Mouse (Mus musculus): ENCODE results near the gene Plcb1. TPM values are rescaled to one million over a fixed set of nuclear protein-coding genes. Genes with fewer than 3 reads are reported as not detected.
"Not testable (repeated sequence)": the region's sequence is repeated elsewhere in the genome, so short reads cannot be mapped to it uniquely, and the experiment has no call there.

Gene Plcb1
- polyA plus RNA-seq, 1 experiment, result 2.1 TPM

DNA sequence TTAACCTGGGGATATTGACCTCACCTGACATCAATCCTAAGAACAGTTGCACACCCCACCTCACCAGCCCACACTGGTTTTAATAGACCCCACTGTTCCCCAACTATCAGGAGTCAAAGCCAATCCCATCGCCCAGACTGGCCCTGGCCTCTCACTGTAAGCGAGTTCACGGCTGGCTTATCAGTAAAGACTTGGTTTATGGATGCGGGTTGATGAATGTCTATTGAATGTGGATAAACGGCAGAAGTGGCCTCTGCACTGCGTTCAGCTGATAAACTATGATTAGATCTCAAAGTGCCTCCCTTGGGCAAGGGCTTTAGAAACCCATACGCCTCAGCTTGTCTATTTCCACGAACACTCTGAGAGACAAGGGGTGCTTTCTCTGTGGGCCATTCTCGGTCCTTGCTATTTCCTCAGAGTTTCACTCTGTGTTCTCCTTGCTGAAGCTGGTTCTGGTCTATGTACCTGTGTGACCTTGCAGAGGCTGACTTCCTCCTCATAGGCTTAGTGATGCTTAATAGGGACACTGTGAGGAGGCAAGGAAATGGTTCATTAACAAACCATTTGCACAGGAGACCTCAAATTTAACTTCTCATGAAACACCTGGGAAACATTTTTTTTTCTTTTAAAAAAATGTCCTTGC, 203.9 kb downstream of the Plcb1 start:
- TF ChIP-seq POLR2A (IDR thresholded peaks at IDR 0.05; ENCODE audit: low read depth, low read length) (no peak), CTCF (IDR thresholded peaks at IDR 0.05; ENCODE audit: extremely low read depth, insufficient read length, insufficient replicate concordance, low read depth, low read length) (no peak)
- Histone ChIP-seq H3K4me3 (ENCODE audit: low read depth, low read length) (no peak overlapping the region), H3K27ac (ENCODE audit: insufficient read depth, low read depth, low read length) (no peak overlapping the region), H3K27me3 (ENCODE audit: control insufficient read depth, insufficient read depth, low read length) (no peaks in the 10 kb centered on the region), H3K4me1 (ENCODE audit: control insufficient read depth, insufficient read depth, insufficient read length, low read length) (no peaks in the 10 kb centered on the region), H3K36me3 (ENCODE audit: control insufficient read depth, insufficient read depth, low read length) (no peaks in the 10 kb centered on the region)
- WGBS, result 23% methylated on average over 9 of the region's 9 CpGs

DNA sequence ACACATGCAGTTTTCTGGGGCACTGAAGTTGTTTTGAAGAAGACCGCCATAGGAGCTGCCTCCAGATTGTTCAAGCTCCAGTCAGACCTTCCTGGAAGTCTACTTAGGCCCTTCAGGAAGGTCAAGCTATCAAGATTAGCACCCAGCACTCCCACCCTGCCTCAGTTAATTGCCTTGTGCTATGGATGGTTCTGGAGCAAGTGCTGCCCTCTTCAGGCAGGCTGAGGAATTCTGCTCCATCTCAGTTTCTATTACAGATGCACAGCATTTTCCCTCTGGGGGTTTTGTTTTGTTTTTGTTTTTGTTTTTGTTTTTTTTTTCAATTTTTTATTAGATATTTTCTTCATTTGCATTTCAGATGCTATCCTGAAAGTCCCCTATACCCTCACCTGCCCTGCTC, 221.3 kb downstream of the Plcb1 start:
- 97% methylated on average over 1 of the region's 1 CpGs for WGBS
- no peak for TF ChIP-seq POLR2A (IDR thresholded peaks at IDR 0.05; ENCODE audit: low read depth, low read length)
- peak; percentile 60; the same call in 1 of the 2 replicates for TF ChIP-seq CTCF (IDR thresholded peaks at IDR 0.05; ENCODE audit: extremely low read depth, insufficient read length, insufficient replicate concordance, low read depth, low read length)

DNA sequence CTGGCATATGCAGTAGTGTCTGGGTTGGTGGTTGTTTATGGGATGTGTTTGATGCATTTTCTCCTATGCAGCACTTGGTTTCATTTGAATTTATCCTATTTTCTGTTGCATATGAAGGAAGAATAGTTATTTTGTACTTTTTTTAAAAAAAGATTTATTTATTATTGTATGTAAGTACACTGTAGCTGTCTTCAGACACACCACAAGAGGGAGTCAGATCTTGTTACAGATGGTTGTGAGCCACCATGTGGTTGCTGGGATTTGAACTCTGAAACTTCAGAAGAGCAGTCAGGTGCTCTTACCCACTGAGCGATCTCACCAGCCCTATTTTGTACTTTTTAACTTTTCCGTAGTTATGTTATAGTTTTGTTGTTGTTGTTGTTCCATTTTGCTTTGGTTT, 222.0 kb downstream of the Plcb1 start:
- not testable (repeated sequence) for H3K27me3 ChIP-seq (ENCODE audit: control insufficient read depth, insufficient read depth, low read length); H3K4me3 ChIP-seq (ENCODE audit: low read depth, low read length); H3K27ac ChIP-seq (ENCODE audit: insufficient read depth, low read depth, low read length); H3K36me3 ChIP-seq (ENCODE audit: control insufficient read depth, insufficient read depth, low read length); H3K4me1 ChIP-seq (ENCODE audit: control insufficient read depth, insufficient read depth, insufficient read length, low read length)
- 92% methylated on average over 2 of the region's 2 CpGs for WGBS

More for the DNA sequence above, 221.3 kb downstream of the Plcb1 start:
- no peaks in the 10 kb centered on the region for H3K36me3 ChIP-seq (ENCODE audit: control insufficient read depth, insufficient read depth, low read length)
- no peak overlapping the region for H3K27ac ChIP-seq (ENCODE audit: insufficient read depth, low read depth, low read length)
- no peak overlapping the region for H3K4me3 ChIP-seq (ENCODE audit: low read depth, low read length)
- no peaks in the 10 kb centered on the region for H3K27me3 ChIP-seq (ENCODE audit: control insufficient read depth, insufficient read depth, low read length)
- H3K4me1 ChIP-seq (ENCODE audit: control insufficient read depth, insufficient read depth, insufficient read length, low read length), result no peaks in the 10 kb centered on the region

DNA sequence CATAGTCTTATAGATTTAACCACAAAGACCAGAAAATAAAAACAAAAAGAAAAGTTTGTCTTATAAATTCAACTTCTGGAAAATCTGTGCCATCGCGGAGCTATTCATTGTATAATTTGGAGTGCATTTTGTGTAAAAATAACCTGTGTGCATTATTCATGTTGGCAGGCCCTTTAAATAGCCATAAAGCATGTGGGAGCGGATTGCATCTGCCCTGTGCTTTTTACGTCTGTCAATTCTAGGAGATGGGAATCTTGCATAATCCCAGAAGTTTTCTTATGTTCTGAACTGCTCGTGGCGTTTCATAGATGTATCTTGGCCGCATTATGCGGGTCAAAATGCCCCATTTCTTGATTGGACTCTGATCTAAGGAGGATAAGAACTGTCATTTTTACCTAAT, 224.5 kb downstream of the Plcb1 start:
- TF ChIP-seq POLR2A (IDR thresholded peaks at IDR 0.05; ENCODE audit: low read depth, low read length) (no peak), CTCF (IDR thresholded peaks at IDR 0.05; ENCODE audit: extremely low read depth, insufficient read length, insufficient replicate concordance, low read depth, low read length) (no peak)
- Histone ChIP-seq H3K4me3 (ENCODE audit: low read depth, low read length) (no peak overlapping the region), H3K27me3 (ENCODE audit: control insufficient read depth, insufficient read depth, low read length) (no peaks in the 10 kb centered on the region), H3K36me3 (ENCODE audit: control insufficient read depth, insufficient read depth, low read length) (no peaks in the 10 kb centered on the region), H3K4me1 (ENCODE audit: control insufficient read depth, insufficient read depth, insufficient read length, low read length) (no peaks in the 10 kb centered on the region), H3K27ac (ENCODE audit: insufficient read depth, low read depth, low read length) (no peak overlapping the region)
- WGBS, result 87% methylated on average over 8 of the region's 8 CpGs

DNA sequence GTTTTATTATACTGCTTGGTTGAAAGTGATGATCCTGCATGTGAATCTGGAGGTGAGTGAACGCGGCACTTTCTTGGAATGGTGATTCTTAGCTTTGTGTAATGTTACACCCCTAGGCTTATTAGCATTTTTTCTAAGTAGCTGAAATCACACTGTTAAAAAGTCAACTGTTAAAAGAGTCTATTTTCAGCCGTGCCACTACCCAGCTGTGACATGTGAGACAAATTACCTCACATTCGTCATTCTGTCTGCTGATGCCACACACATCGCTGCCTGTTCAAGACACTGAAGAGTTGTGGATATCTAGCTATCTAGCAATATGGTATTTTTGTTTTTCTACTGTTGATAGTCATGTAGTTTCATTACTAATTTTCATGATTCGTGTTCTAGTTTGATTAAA, 229.6 kb downstream of the Plcb1 start:
- Histone ChIP-seq H3K4me1 (ENCODE audit: control insufficient read depth, insufficient read depth, insufficient read length, low read length) (no peaks in the 10 kb centered on the region), H3K4me3 (ENCODE audit: low read depth, low read length) (no peak overlapping the region), H3K27me3 (ENCODE audit: control insufficient read depth, insufficient read depth, low read length) (no peaks in the 10 kb centered on the region), H3K36me3 (ENCODE audit: control insufficient read depth, insufficient read depth, low read length) (no peaks in the 10 kb centered on the region), H3K27ac (ENCODE audit: insufficient read depth, low read depth, low read length) (no peak overlapping the region)
- 69% methylated on average over 6 of the region's 6 CpGs for WGBS
- TF ChIP-seq POLR2A (IDR thresholded peaks at IDR 0.05; ENCODE audit: low read depth, low read length), result no peak
- TF ChIP-seq CTCF (IDR thresholded peaks at IDR 0.05; ENCODE audit: extremely low read depth, insufficient read length, insufficient replicate concordance, low read depth, low read length), result no peak

DNA sequence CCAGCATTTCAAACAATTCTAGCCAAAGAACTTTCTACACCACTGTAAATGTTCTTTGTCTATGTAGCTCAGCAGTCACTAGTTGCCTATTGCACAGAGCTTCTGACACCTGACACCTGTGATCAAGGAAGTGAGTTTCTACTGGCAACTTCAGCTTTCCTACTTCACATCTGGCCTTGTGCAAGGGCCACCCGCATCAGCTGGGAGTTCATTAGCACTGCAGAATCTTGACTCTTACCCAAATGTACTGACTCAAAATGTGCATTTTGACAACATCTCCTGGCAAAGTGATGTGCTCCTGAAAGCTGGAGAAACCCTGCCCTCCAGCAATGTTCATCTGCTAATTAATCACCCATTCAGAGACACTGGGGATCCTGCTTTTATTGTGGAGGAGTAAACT, 232.4 kb downstream of the Plcb1 start:
- no peak overlapping the region for H3K27ac ChIP-seq (ENCODE audit: insufficient read depth, low read depth, low read length)
- 67% methylated on average over 1 of the region's 1 CpGs for WGBS
- no peaks in the 10 kb centered on the region for H3K36me3 ChIP-seq (ENCODE audit: control insufficient read depth, insufficient read depth, low read length)
- TF ChIP-seq POLR2A (IDR thresholded peaks at IDR 0.05; ENCODE audit: low read depth, low read length), result no peak
- no peak for TF ChIP-seq CTCF (IDR thresholded peaks at IDR 0.05; ENCODE audit: extremely low read depth, insufficient read length, insufficient replicate concordance, low read depth, low read length)
- H3K4me1 ChIP-seq (ENCODE audit: control insufficient read depth, insufficient read depth, insufficient read length, low read length), result no peaks in the 10 kb centered on the region
- no peak overlapping the region for H3K4me3 ChIP-seq (ENCODE audit: low read depth, low read length)
- H3K27me3 ChIP-seq (ENCODE audit: control insufficient read depth, insufficient read depth, low read length), result no peaks in the 10 kb centered on the region

DNA sequence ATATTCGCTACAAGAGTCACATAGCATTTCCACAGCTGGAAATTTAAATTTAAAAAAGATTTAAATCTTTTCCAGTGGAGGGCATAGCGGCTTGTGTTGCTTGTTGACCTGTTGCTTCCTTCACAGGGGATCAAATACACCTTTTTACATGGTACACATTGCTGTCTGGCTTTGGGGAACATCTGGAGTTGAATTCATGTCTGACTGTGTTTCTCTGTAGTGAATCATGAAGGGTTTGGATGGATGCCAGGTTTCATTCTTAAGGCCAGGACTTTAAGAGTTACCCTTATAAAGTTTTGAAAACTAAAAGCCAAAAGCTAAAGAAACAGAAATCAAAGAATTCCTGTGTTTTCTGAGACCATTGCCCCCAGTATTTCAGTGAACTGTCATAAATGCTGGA, 232.8 kb downstream of the Plcb1 start:
- H3K4me3 ChIP-seq (ENCODE audit: low read depth, low read length), result no peak overlapping the region
- WGBS, result 87% methylated on average over 2 of the region's 2 CpGs
- H3K27me3 ChIP-seq (ENCODE audit: control insufficient read depth, insufficient read depth, low read length), result no peaks in the 10 kb centered on the region
- no peaks in the 10 kb centered on the region for H3K36me3 ChIP-seq (ENCODE audit: control insufficient read depth, insufficient read depth, low read length)
- TF ChIP-seq POLR2A (IDR thresholded peaks at IDR 0.05; ENCODE audit: low read depth, low read length), result no peak
- TF ChIP-seq CTCF (IDR thresholded peaks at IDR 0.05; ENCODE audit: extremely low read depth, insufficient read length, insufficient replicate concordance, low read depth, low read length), result no peak
- no peak overlapping the region for H3K27ac ChIP-seq (ENCODE audit: insufficient read depth, low read depth, low read length)
- no peaks in the 10 kb centered on the region for H3K4me1 ChIP-seq (ENCODE audit: control insufficient read depth, insufficient read depth, insufficient read length, low read length)

DNA sequence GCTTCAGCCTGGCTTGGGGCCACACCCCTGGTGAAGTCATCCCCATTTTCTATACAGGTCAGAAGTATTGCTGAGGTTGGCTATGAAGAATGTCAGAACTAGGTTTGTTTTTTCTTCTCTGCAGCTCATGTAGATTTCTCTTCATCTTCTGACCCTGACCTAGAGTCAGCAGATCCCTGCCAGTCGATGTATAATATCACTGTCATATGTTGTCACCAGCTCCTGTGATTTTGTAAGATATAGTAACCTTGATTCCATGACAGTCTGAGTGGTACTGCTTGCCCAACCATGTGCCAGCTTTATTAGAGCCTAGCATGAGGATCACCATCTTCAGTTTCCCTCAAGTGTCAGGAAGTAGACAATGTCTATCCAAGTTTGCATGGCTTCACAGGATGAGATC, 233.7 kb downstream of the Plcb1 start:
- Histone ChIP-seq H3K4me3 (ENCODE audit: low read depth, low read length) (no peak overlapping the region), H3K27ac (ENCODE audit: insufficient read depth, low read depth, low read length) (no peak overlapping the region), H3K36me3 (ENCODE audit: control insufficient read depth, insufficient read depth, low read length) (no peaks in the 10 kb centered on the region), H3K4me1 (ENCODE audit: control insufficient read depth, insufficient read depth, insufficient read length, low read length) (no peaks in the 10 kb centered on the region), H3K27me3 (ENCODE audit: control insufficient read depth, insufficient read depth, low read length) (no peaks in the 10 kb centered on the region)
- TF ChIP-seq POLR2A (IDR thresholded peaks at IDR 0.05; ENCODE audit: low read depth, low read length) (no peak), CTCF (IDR thresholded peaks at IDR 0.05; ENCODE audit: extremely low read depth, insufficient read length, insufficient replicate concordance, low read depth, low read length) (no peak)
- 92% methylated on average over 1 of the region's 1 CpGs for WGBS
